Comparison of ENCODE assay signal across 9 mouse cellular contexts in genomic region chr3:121588737-121589493, GRCm38 (mm10). TPM values are rescaled to one million over a fixed set of nuclear protein-coding genes. Genes with fewer than 3 reads are reported as not detected.
DNase-seq lines count a peak whose midpoint lies in the region; ATAC-seq lines count a peak whose summit lies in the region.
"Had no signal": no experiment of that assay in that cellular context is flagged by ENCODE, and none has a peak within 500 bp of the region (broad histone marks: within the 10 kb centered on the region; RNA-seq: fewer than 3 reads in every experiment).

No protein-coding gene starts in this region.

- no peak overlapping the region for H3K9ac ChIP-seq in kidney, embryonic 15.5 days
- H3K9ac ChIP-seq in neural tube, embryonic 13.5 days = no peak overlapping the region
- H3K9ac ChIP-seq: liver, embryonic 14.5 days had no signal

- H3K4me2 ChIP-seq in kidney, embryonic 15.5 days = peak overlapping the region; percentile 20
- no peak overlapping the region for H3K4me2 ChIP-seq in neural tube, embryonic 13.5 days

- no peaks in the 10 kb centered on the region for H3K36me3 ChIP-seq in kidney, embryonic 15.5 days
- H3K36me3 ChIP-seq in neural tube, embryonic 13.5 days = no peaks in the 10 kb centered on the region

- no peak for DNase-seq in kidney, adult 8-10 months
- DNase-seq in fibroblast of lung, adult 2 months (ENCODE audit: low read depth) = peak; percentile 93
- DNase-seq in hindlimb bud, embryonic 11.5 days (ENCODE audit: extremely low spot score, low read depth, low spot score) = peak; percentile 81
- DNase-seq in layer of hippocampus, postnatal 36 days = no peak
- DNase-seq in spleen, postnatal 10 days (ENCODE audit: low spot score in 2 of 2) = no peak

- no peaks in the 10 kb centered on the region for H3K9me3 ChIP-seq in kidney, embryonic 15.5 days (replicated peaks)
- H3K9me3 ChIP-seq in neural tube, embryonic 13.5 days = 0 out of 2 replicates have a peak, but pooled peaks cover 3% of the 10 kb centered on the region

- 16% methylated on average over 14 of the region's 14 CpGs for WGBS in kidney, embryonic 15.5 days
- 62% methylated on average over 14 of the region's 14 CpGs for WGBS in neural tube, embryonic 13.5 days

- H3K4me3 ChIP-seq in kidney, embryonic 15.5 days (replicated peaks) = no peak overlapping the region
- no peak overlapping the region for H3K4me3 ChIP-seq in neural tube, embryonic 13.5 days

- H3K27me3 ChIP-seq in kidney, embryonic 15.5 days = no peaks in the 10 kb centered on the region
- H3K27me3 ChIP-seq in neural tube, embryonic 13.5 days = no peaks in the 10 kb centered on the region

- peak overlapping the region; percentile 87 for H3K27ac ChIP-seq in kidney, embryonic 15.5 days
- H3K27ac ChIP-seq in neural tube, embryonic 13.5 days (replicated peaks) = no peak overlapping the region
- H3K27ac ChIP-seq: liver, embryonic 14.5 days had no signal

- H3K4me1 ChIP-seq in kidney, embryonic 15.5 days = peaks cover 42% of the 10 kb centered on the region
- H3K4me1 ChIP-seq in neural tube, embryonic 13.5 days (replicated peaks) = peaks cover 15% of the 10 kb centered on the region

- ATAC-seq in kidney, embryonic 15.5 days (replicated peaks; ENCODE audit: low FRiP score) = peak; percentile 96
- ATAC-seq in neural tube, embryonic 13.5 days (ENCODE audit: low read depth) = peak; percentile 52
- ATAC-seq in cerebellum, adult (ENCODE audit: insufficient number of reproducible peaks, low FRiP score, low TSS enrichment) = no peak

RNA-seq across cellular contexts. Expression of gene Slc44a3, which starts 56.7 kb away (rescaled TPM):
- polyA plus RNA-seq in kidney, embryonic 15.5 days (2015; fragmentation: Nextera tagmentation; extraction: Ambion mirVana) = 7.2 and 10.1 TPM in 2 replicates
- polyA plus RNA-seq in neural tube, embryonic 13.5 days (2015; fragmentation: Nextera tagmentation; extraction: Ambion mirVana) = 0.73 and 0.77 TPM in 2 replicates
- total RNA-seq in layer of hippocampus, postnatal 36 days (2021) = not detected

Comparison
In these comparisons a context has a peak if more than half of its experiments do, and no peak if none do; other contexts are left out.
1. DNase-seq: peak in fibroblast of lung, adult 2 months (single experiment) and hindlimb bud, embryonic 11.5 days (single experiment); none in kidney, adult 8-10 months (0 of 2), layer of hippocampus, postnatal 36 days (0 of 2) and spleen, postnatal 10 days (0 of 2).